Mouse (Mus musculus) bone marrow, adult 2 months (tissue): ENCODE results near the gene Phlpp2. TPM values are rescaled to one million over a fixed set of nuclear protein-coding genes. Genes with fewer than 3 reads are reported as not detected.

Source experiments
- H3K27ac ChIP-seq: fragments of 200-500 bp; 2 replicates; pipeline ENCODE4 v1.5.1; 2012; ENCODE audit warnings: low read depth, mild to moderate bottlenecking, control low read depth, inconsistent platforms, low read length; ENCODE audit not compliant: control insufficient read depth, poor library complexity, insufficient read depth
- H3K4me1 ChIP-seq: fragments of 200-500 bp; 2 replicates; pipeline ENCODE4 v1.6.1; 2011; ENCODE audit warnings: low read length; ENCODE audit not compliant: control insufficient read depth, insufficient read depth
- H3K4me3 ChIP-seq: fragments of 200-500 bp; replicated peaks from 2 replicates; pipeline ENCODE3; 2011; ENCODE audit warnings: mild to moderate bottlenecking, low read depth, low read length, control low read depth; ENCODE audit not compliant: control insufficient read depth
- CTCF ChIP-seq: fragments of 200-500 bp; IDR thresholded peaks from 2 replicates; pipeline ENCODE4 v1.5.1; 2011; ENCODE audit warnings: low read length, control low read depth; ENCODE audit not compliant: control insufficient read depth, insufficient read depth
- POLR2A ChIP-seq: fragments of 200-500 bp; IDR thresholded peaks from 2 replicates; pipeline ENCODE4 v1.6.1; 2011; ENCODE audit warnings: low read depth, mild to moderate bottlenecking, control low read depth, low read length, borderline replicate concordance; ENCODE audit not compliant: control insufficient read depth
- WGBS: fragments of 180-500 bp; shearing (Covaris S2); methylation state at CpG from one replicate; pipeline ENCODE4 v1.1.7; 2018; 5-methylcytosine and 5-hydroxymethylcytosine counted together
- polyA plus RNA-seq: library from polyadenylated mRNA; stranded (reverse); fragments of >200 nt; gene quantifications from 2 replicates; pipeline ENCODE4 v1.2.4, GENCODE M21; 2011; ENCODE audit warnings: low replicate concordance; ENCODE audit not compliant: missing spikeins, insufficient read depth, insufficient read length

The Phlpp2 gene
- polyA plus RNA-seq, 1 experiment: 10.8 TPM

GRCm38 (mm10) chr8:109964106-109964505, 95.8 kb downstream of the Phlpp2 start:
- Histone ChIP-seq H3K27ac (no peak overlapping the region), H3K4me3 (no peak overlapping the region), H3K4me1 (no peaks in the 10 kb centered on the region)
- WGBS: 59% methylated on average over 4 of the region's 4 CpGs
- TF ChIP-seq POLR2A: no peak
- no peak for TF ChIP-seq CTCF

GRCm38 (mm10) chr8:109968837-109969236, 100.5 kb downstream of the Phlpp2 start:
- TF ChIP-seq CTCF (no peak), POLR2A (no peak)
- Histone ChIP-seq H3K4me3 (no peak overlapping the region), H3K27ac (no peak overlapping the region), H3K4me1 (no peaks in the 10 kb centered on the region)
- WGBS: 48% methylated on average over 10 of the region's 10 CpGs

GRCm38 (mm10) chr8:109970323-109970722, 102.0 kb downstream of the Phlpp2 start:
- no peak overlapping the region for H3K27ac ChIP-seq
- whole genome bisulfite sequencing: 6% methylated on average over 9 of the region's 9 CpGs
- TF ChIP-seq CTCF (0 out of 2 replicates have a peak, but pooled peaks have one; percentile 31), POLR2A (no peak)

GRCm38 (mm10) chr8:109972901-109973300, 104.6 kb downstream of the Phlpp2 start:
- WGBS: 66% methylated on average over 4 of the region's 4 CpGs
- TF ChIP-seq POLR2A (no peak), CTCF (no peak)
- H3K4me3 ChIP-seq: no peak overlapping the region
- no peak overlapping the region for H3K27ac ChIP-seq
- no peaks in the 10 kb centered on the region for H3K4me1 ChIP-seq

More at GRCm38 (mm10) chr8:109970323-109970722, 102.0 kb downstream of the Phlpp2 start:
- no peak overlapping the region for H3K4me3 ChIP-seq
- no peaks in the 10 kb centered on the region for H3K4me1 ChIP-seq

GRCm38 (mm10) chr8:109979339-109979738, 111.0 kb downstream of the Phlpp2 start:
- WGBS: 73% methylated on average over 6 of the region's 6 CpGs
- no peak overlapping the region for H3K27ac ChIP-seq
- H3K4me1 ChIP-seq: no peaks in the 10 kb centered on the region
- no peak overlapping the region for H3K4me3 ChIP-seq
- no peak for TF ChIP-seq POLR2A
- TF ChIP-seq CTCF: no peak

- Histone ChIP-seq H3K4me1 (no peaks in the 10 kb centered on the region), H3K27ac (no peak overlapping the region), H3K4me3 (no peak overlapping the region)
- WGBS: 46% methylated on average over 15 of the region's 15 CpGs
- TF ChIP-seq POLR2A (no peak), CTCF (no peak)
These were observed 114.2 kb downstream of the Phlpp2 start for GRCm38 (mm10) chr8:109982386-109983105.

- Histone ChIP-seq H3K27ac (no peak overlapping the region), H3K4me3 (no peak overlapping the region), H3K4me1 (no peaks in the 10 kb centered on the region)
- WGBS: 64% methylated on average over 5 of the region's 5 CpGs
- TF ChIP-seq CTCF: no peak
- TF ChIP-seq POLR2A: no peak
These were observed 115.6 kb downstream of the Phlpp2 start for GRCm38 (mm10) chr8:109983944-109984343.

- no peak overlapping the region for H3K4me3 ChIP-seq
- H3K4me1 ChIP-seq: no peaks in the 10 kb centered on the region
- WGBS: 66% methylated on average over 7 of the region's 7 CpGs
- TF ChIP-seq CTCF (no peak), POLR2A (no peak)
- H3K27ac ChIP-seq: no peak overlapping the region
These were observed 118.0 kb downstream of the Phlpp2 start for GRCm38 (mm10) chr8:109986384-109986783.
